Mouse (Mus musculus): ENCODE results near the gene Itpka.

- TF ChIP-seq CTCF (IDR thresholded peaks at IDR 0.05; ENCODE audit: low read depth, low read length) (no peak), POLR2A (IDR thresholded peaks at IDR 0.05; ENCODE audit: borderline replicate concordance, low read depth, low read length) (no peak)
Measured at GRCm38 (mm10) chr2:119740567-119740966, 1.6 kb upstream of the Itpka start.

Measured in bone marrow macrophage, adult 2 months (primary cell).